Mouse (Mus musculus): ENCODE measurements around the gene 4930548H24Rik.
"Not testable (repeated sequence)": the region's sequence is repeated elsewhere in the genome, so short reads cannot be mapped to it uniquely, and the experiment has no call there.

Gene 4930548H24Rik

DNA sequence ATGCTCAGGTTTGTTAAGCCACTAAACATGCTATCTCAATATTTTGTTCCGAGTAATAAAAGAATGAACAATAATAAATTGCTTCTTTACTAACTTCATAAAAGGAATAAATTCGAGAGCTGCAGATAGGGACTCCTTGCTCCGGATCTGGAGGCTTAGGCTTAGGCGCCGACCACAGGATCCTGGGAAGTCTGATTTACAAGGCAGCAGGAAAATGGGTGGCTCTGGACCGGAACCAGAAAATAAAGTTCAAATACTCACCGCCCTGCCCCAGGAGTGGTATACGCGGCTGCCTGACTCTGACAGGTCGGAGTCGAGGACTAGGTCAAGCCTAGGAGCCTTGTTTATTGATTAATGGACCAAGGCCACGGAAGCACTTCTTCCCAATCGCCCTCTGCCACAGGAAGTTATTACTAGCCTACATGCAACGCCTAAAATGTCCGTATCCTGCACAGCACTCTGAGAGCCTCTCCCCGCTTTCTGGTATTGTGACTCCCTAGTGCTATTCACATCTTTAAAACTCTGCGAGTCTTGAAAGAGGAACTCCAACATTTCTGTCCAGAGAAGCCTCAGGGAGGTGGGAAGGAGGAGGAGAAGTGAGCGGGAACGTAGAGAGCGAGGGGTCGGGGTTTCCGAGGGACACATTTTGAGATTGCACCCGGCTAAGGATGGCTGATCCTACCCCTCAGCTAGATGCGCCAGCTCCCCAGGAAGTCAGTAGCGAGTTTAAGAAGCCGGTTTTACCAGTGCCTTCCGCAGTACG is 41.0 kb downstream of the 4930548H24Rik start, which contains the start of gene Slc4a1ap:
Slc4a1ap (plus strand) TSS at position 642 of the 763 bp plus-strand sequence.
- Histone ChIP-seq H3K4me1 (replicated peaks; ENCODE audit: low read depth, low read length) (peaks cover 38% of the 10 kb centered on the region), H3K36me3 (ENCODE audit: insufficient read depth, low read length) (peaks cover 51% of the 10 kb centered on the region), H3K4me3 (replicated peaks; ENCODE audit: low read length) (peak within 1 kb of the TSS; percentile 100), H3K9me3 (ENCODE audit: low read length) (no peaks in the 10 kb centered on the region), H3K27me3 (ENCODE audit: insufficient read depth, low read length) (no peaks in the 10 kb centered on the region)
- no peak for TF ChIP-seq CTCF (conservative IDR thresholded peaks at IDR 0.05; ENCODE audit: low read length)
- TF ChIP-seq POU5F1 (IDR thresholded peaks at IDR 0.05; ENCODE audit: borderline replicate concordance, low read length), result peak; percentile 45; the same call in 1 of the 2 replicates

DNA sequence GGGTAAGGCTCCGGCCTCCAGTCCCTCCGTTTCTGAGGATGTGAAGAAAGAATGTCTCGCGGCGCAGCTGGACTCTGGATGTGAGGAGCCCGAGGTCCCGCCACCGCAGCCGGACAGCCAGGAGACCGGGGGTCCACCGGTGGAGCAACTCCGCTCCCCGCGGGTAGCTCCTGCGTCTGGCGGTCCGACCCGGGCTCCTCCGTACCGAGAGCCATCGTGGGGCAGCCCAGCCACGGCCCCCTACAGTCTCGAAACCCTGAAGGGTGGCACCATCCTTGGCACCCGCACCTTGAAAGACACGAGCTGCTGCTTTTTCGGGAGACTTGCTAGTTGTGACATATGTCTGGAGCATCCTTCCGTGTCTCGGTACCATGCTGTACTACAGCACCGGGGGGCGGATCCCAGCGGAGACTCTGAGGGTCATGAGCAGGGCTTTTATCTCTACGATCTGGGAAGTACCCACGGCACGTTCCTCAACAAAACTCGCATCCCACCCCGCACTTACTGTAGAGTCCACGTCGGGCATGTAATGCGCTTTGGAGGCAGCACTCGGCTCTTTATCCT is 41.7 kb downstream of the 4930548H24Rik start:
- Histone ChIP-seq H3K4me3 (replicated peaks; ENCODE audit: low read length) (peak overlapping the region; percentile 100), H3K27me3 (ENCODE audit: insufficient read depth, low read length) (no peaks in the 10 kb centered on the region), H3K36me3 (ENCODE audit: insufficient read depth, low read length) (peaks cover 53% of the 10 kb centered on the region), H3K4me1 (replicated peaks; ENCODE audit: low read depth, low read length) (peaks cover 38% of the 10 kb centered on the region), H3K9me3 (ENCODE audit: low read length) (no peaks in the 10 kb centered on the region)
- TF ChIP-seq NANOG (IDR thresholded peaks at IDR 0.05; ENCODE audit: borderline replicate concordance, low read length), result no peak
- no peak for TF ChIP-seq CTCF (conservative IDR thresholded peaks at IDR 0.05; ENCODE audit: low read length)
- TF ChIP-seq POU5F1 (IDR thresholded peaks at IDR 0.05; ENCODE audit: borderline replicate concordance, low read length), result no peak

DNA sequence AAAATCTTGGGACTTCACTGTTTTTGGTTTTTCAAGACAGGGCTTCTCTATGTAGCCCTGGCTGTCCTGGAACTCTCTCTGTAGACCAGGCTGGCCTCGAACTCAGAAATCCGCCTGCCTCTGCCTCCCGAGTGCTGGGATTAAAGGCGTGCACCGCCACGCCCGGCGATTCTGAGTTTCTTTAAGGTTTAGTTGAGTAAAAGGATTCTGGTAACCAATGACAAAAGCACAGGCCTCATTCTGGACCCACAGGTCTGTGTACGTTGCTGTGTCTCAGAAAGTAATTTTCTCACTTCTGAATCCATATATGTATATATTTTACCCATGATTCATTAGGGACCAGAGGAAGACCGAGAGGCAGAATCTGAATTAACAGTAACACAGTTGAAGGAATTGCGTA is 42.2 kb downstream of the 4930548H24Rik start, which contains the start of gene Supt7l:
Supt7l (minus strand) TSS at position 101 of the 400 bp plus-strand sequence.
- Histone ChIP-seq H3K4me1 (replicated peaks; ENCODE audit: low read depth, low read length) (peaks cover 35% of the 10 kb centered on the region), H3K36me3 (ENCODE audit: insufficient read depth, low read length) (peaks cover 53% of the 10 kb centered on the region), H3K4me3 (replicated peaks; ENCODE audit: low read length) (peak within 1 kb of the TSS; percentile 100)
- not testable (repeated sequence) for H3K9me3 ChIP-seq (ENCODE audit: low read length); H3K27me3 ChIP-seq (ENCODE audit: insufficient read depth, low read length)

DNA sequence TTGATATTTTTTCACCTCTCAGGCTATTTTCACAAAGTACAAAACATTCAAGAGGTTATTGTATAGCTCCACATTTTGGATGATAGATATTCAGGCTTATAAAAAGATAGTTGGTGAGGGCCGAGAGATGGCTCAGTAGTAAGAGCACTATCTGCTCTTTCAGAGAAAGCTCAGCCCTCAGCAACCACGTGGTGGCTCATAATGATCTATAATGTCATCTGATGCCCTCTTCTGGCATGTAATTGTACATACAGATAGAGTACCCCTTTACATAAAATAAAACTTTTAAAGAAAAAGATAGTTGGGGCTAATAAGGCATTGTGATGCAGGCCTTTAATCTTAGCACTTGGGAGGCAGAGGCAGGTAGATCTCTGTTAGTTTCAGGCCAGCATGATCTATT is 43.0 kb downstream of the 4930548H24Rik start:
- TF ChIP-seq POU5F1 (IDR thresholded peaks at IDR 0.05; ENCODE audit: borderline replicate concordance, low read length), result no peak
- no peak for TF ChIP-seq NANOG (IDR thresholded peaks at IDR 0.05; ENCODE audit: borderline replicate concordance, low read length)
- no peak for TF ChIP-seq CTCF (conservative IDR thresholded peaks at IDR 0.05; ENCODE audit: low read length)
- H3K4me3 ChIP-seq (replicated peaks; ENCODE audit: low read length), result no peak overlapping the region
- no peaks in the 10 kb centered on the region for H3K27me3 ChIP-seq (ENCODE audit: insufficient read depth, low read length)
- H3K36me3 ChIP-seq (ENCODE audit: insufficient read depth, low read length), result peaks cover 53% of the 10 kb centered on the region
- no peaks in the 10 kb centered on the region for H3K9me3 ChIP-seq (ENCODE audit: low read length)
- H3K4me1 ChIP-seq (replicated peaks; ENCODE audit: low read depth, low read length), result peaks cover 28% of the 10 kb centered on the region

DNA sequence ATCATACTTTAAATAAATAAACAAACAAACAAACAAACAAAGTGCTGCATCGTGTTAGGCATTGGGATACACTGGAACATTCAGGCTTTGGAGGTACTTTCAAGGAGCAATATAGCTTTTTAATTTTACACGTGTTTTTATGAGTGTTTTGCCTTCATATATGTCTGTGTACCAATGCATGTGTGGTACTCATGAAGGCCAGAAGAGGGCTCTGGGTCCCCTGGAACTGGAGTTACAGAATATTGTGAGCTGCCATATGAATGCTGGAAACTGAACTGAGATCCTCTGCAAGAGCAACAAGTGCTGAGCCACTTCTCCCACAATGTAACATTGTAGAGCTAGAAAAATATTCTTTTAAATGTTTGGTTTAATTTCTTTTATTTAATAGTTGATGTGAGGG is 49.7 kb downstream of the 4930548H24Rik start:
- Histone ChIP-seq H3K4me3 (replicated peaks; ENCODE audit: low read length) (no peak overlapping the region), H3K27me3 (ENCODE audit: insufficient read depth, low read length) (no peaks in the 10 kb centered on the region), H3K9me3 (ENCODE audit: low read length) (no peaks in the 10 kb centered on the region), H3K4me1 (replicated peaks; ENCODE audit: low read depth, low read length) (no peaks in the 10 kb centered on the region), H3K36me3 (ENCODE audit: insufficient read depth, low read length) (peaks cover 88% of the 10 kb centered on the region)
- TF ChIP-seq POU5F1 (IDR thresholded peaks at IDR 0.05; ENCODE audit: borderline replicate concordance, low read length), result no peak
- TF ChIP-seq CTCF (conservative IDR thresholded peaks at IDR 0.05; ENCODE audit: low read length), result no peak; the same call in 1 of the 2 replicates
- TF ChIP-seq NANOG (IDR thresholded peaks at IDR 0.05; ENCODE audit: borderline replicate concordance, low read length), result no peak

All from E14TG2a.4 (cell line).